Mouse (Mus musculus) cerebellum, adult 2 months (tissue): ENCODE results near the gene Lrrk1. TPM values are rescaled to one million over a fixed set of nuclear protein-coding genes. Genes with fewer than 3 reads are reported as not detected.

ENCODE experiments used
- DNase-seq, 2 experiments: peaks; one replicate each; pipeline ENCODE4 v3.0.0; 2021
- H3K27ac ChIP-seq: fragments of 200-500 bp; 2 replicates; pipeline ENCODE4 v1.5.1; 2012; ENCODE audit warnings: low read length, control low read depth, inconsistent platforms; ENCODE audit not compliant: insufficient read depth
- H3K27me3 ChIP-seq: fragments of 200-500 bp; 2 replicates; pipeline ENCODE4 v1.6.1; 2012; ENCODE audit warnings: inconsistent platforms, mild to moderate bottlenecking, low read length, moderate library complexity; ENCODE audit not compliant: control insufficient read depth, insufficient read depth
- H3K4me1 ChIP-seq: fragments of 200-500 bp; 2 replicates; pipeline ENCODE4 v1.6.1; 2011; ENCODE audit warnings: low read length; ENCODE audit not compliant: control insufficient read depth, insufficient read depth
- H3K4me3 ChIP-seq: fragments of 200-500 bp; replicated peaks from 2 replicates; pipeline ENCODE3; 2011; ENCODE audit warnings: mild to moderate bottlenecking, low read depth, low read length, control low read depth; ENCODE audit not compliant: insufficient read depth
- CTCF ChIP-seq: fragments of 200-500 bp; IDR thresholded peaks from 2 replicates; pipeline ENCODE4 v1.5.1; 2011; ENCODE audit warnings: low read depth, mild to moderate bottlenecking, control low read depth, low read length, moderate library complexity, borderline replicate concordance; ENCODE audit not compliant: insufficient read depth
- POLR2A ChIP-seq: fragments of 200-500 bp; IDR thresholded peaks from 2 replicates; pipeline ENCODE4 v1.6.1; 2011; ENCODE audit warnings: low read length, control low read depth, borderline replicate concordance; ENCODE audit not compliant: insufficient read depth
- WGBS: fragments of 180-500 bp; shearing (Covaris S2); methylation state at CpG from one replicate; pipeline ENCODE4 v1.1.7; 2018; 5-methylcytosine and 5-hydroxymethylcytosine counted together
- polyA plus RNA-seq: library from polyadenylated mRNA; depleted of rRNA; stranded (reverse); fragments of >200 nt; gene quantifications from 2 replicates; pipeline ENCODE4 v1.2.3, GENCODE M21; 2012

Gene Lrrk1
- polyA plus RNA-seq, 1 experiment: 2.6 TPM

GRCm38 (mm10) chr7:66228610-66228920 is 159.6 kb downstream of the Lrrk1 start:
- no peak for DNase-seq
- no peaks in the 10 kb centered on the region for H3K4me1 ChIP-seq
- 88% methylated on average over 2 of the region's 2 CpGs for WGBS
- H3K27me3 ChIP-seq: no peaks in the 10 kb centered on the region
- H3K4me3 ChIP-seq: no peak overlapping the region
- TF ChIP-seq CTCF (no peak), POLR2A (no peak)
- H3K27ac ChIP-seq: no peak overlapping the region

GRCm38 (mm10) chr7:66227814-66228609 is 160.1 kb downstream of the Lrrk1 start:
- no peaks in the 10 kb centered on the region for H3K27me3 ChIP-seq
- no peak overlapping the region for H3K27ac ChIP-seq
- TF ChIP-seq POLR2A (no peak), CTCF (no peak)
- H3K4me1 ChIP-seq: no peaks in the 10 kb centered on the region
- no peak overlapping the region for H3K4me3 ChIP-seq
- no peak for DNase-seq
- WGBS: 91% methylated on average over 13 of the region's 13 CpGs

- no peak overlapping the region for H3K4me3 ChIP-seq
- DNase-seq: no peak
- no peaks in the 10 kb centered on the region for H3K4me1 ChIP-seq
- TF ChIP-seq POLR2A (no peak), CTCF (no peak)
- no peak overlapping the region for H3K27ac ChIP-seq
- no peaks in the 10 kb centered on the region for H3K27me3 ChIP-seq
- WGBS: 80% methylated on average over 3 of the region's 3 CpGs
Measured at GRCm38 (mm10) chr7:66225881-66226280, 162.3 kb downstream of the Lrrk1 start.

GRCm38 (mm10) chr7:66224541-66224940 is 163.6 kb downstream of the Lrrk1 start:
- no peaks in the 10 kb centered on the region for H3K27me3 ChIP-seq
- H3K4me3 ChIP-seq: no peak overlapping the region
- DNase-seq: no peak
- H3K27ac ChIP-seq: no peak overlapping the region
- no peaks in the 10 kb centered on the region for H3K4me1 ChIP-seq
- WGBS: 97% methylated on average over 6 of the region's 6 CpGs
- TF ChIP-seq CTCF (no peak), POLR2A (no peak)

GRCm38 (mm10) chr7:66223731-66224130 is 164.4 kb downstream of the Lrrk1 start:
- Histone ChIP-seq H3K27me3 (no peaks in the 10 kb centered on the region), H3K4me1 (no peaks in the 10 kb centered on the region), H3K27ac (no peak overlapping the region), H3K4me3 (no peak overlapping the region)
- TF ChIP-seq POLR2A: no peak
- no peak for TF ChIP-seq CTCF
- 88% methylated on average over 1 of the region's 1 CpGs for WGBS
- DNase-seq: no peak

GRCm38 (mm10) chr7:66222621-66223091 is 165.5 kb downstream of the Lrrk1 start:
- no peak for TF ChIP-seq POLR2A
- peaks cover 5% of the 10 kb centered on the region for H3K4me1 ChIP-seq
- H3K27me3 ChIP-seq: no peaks in the 10 kb centered on the region
- no peak overlapping the region for H3K27ac ChIP-seq
- no peak overlapping the region for H3K4me3 ChIP-seq
- WGBS: 64% methylated on average over 8 of the region's 8 CpGs
- DNase-seq: no peak

GRCm38 (mm10) chr7:66219794-66220227 is 168.3 kb downstream of the Lrrk1 start:
- WGBS: 91% methylated on average over 4 of the region's 4 CpGs
- Histone ChIP-seq H3K27ac (no peak overlapping the region), H3K4me1 (peaks cover 8% of the 10 kb centered on the region), H3K4me3 (no peak overlapping the region), H3K27me3 (no peaks in the 10 kb centered on the region)
- TF ChIP-seq POLR2A (no peak), CTCF (no peak)
- DNase-seq: no peak

GRCm38 (mm10) chr7:66219028-66219793 is 168.9 kb downstream of the Lrrk1 start:
- no peaks in the 10 kb centered on the region for H3K27me3 ChIP-seq
- DNase-seq: no peak
- H3K4me1 ChIP-seq: peaks cover 11% of the 10 kb centered on the region
- no peak overlapping the region for H3K4me3 ChIP-seq
- 80% methylated on average over 4 of the region's 4 CpGs for WGBS
- no peak overlapping the region for H3K27ac ChIP-seq
- no peak for TF ChIP-seq POLR2A
- TF ChIP-seq CTCF: no peak
